Mouse (Mus musculus) C2C12 (cell line): ENCODE measurements at regions not wholly inside any gene's neighbourhood (a gene's known extent, or its start where the extent isn't known, plus 50 kb on each side); places are given as distances from the start of the nearest gene placed in this dataset.

ENCODE experiments used
- CTCF ChIP-seq: IDR thresholded peaks from one replicate; pipeline ENCODE4 v1.5.1; 2011; ENCODE audit not compliant: control insufficient read depth, insufficient read depth, insufficient read length
- MYOD1 ChIP-seq: IDR thresholded peaks from one replicate; pipeline ENCODE4 v1.6.1; 2011; ENCODE audit warnings: low read depth; ENCODE audit not compliant: control insufficient read depth, insufficient read length
- USF1 ChIP-seq: IDR thresholded peaks from one replicate; pipeline ENCODE4 v1.6.1; 2011; ENCODE audit warnings: low read depth, mild to moderate bottlenecking, control low read depth, moderate library complexity

DNA sequence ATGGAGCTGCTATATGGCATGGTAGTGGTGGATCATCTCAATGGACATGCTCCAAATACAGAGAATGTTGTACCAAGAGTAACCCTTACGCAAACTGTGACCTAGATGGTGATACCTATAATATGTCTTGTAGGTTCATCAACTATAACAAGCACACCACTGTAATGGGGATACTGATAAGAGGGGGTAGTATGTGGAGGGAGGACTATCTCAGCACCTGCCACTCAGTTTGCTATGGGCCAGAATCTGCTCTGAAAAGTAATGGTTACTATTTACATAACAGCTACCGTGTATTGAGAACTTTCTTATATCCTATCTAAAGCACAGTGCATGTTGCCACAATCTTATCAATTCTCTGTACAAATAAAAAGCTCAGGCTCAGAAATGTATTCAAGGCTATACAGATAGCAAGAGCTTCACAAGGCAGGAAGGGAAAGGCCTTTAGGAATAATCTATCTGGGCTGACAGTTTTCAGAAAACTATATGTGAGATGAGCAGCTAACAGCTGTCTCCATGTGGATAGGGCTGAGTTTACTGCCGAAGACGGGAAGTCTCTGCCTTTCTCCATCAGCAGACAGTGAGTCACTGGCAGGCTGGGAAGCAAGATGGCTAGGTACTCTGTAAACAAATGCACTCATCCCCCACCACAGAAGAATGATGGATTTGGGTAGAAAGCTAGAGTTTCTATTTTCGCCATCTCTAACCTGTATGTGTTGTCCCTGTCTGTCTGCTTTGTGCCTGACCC is 77.1 kb upstream of the Nck2 start:
- TF ChIP-seq CTCF (no peak), USF1 (no peak), MYOD1 (peak; percentile 85)
